ENCODE assay signal across 13 mouse cellular contexts in genomic region chr9:75846010-75846409, GRCm38 (mm10).
"Had no signal": no experiment of that assay in that cellular context is flagged by ENCODE, and none has a peak within 500 bp of the region (broad histone marks: within the 10 kb centered on the region; RNA-seq: fewer than 3 reads in every experiment).

No protein-coding gene starts in this region.

- H3K27ac ChIP-seq: limb, embryonic 12.5 days; liver, embryonic 13.5 days; neural tube, embryonic 12.5 days; stomach, embryonic 15.5 days had no signal

- H3K4me2 ChIP-seq: limb, embryonic 12.5 days; liver, embryonic 13.5 days; neural tube, embryonic 12.5 days; stomach, embryonic 15.5 days had no signal

- H3K4me1 ChIP-seq: liver, embryonic 13.5 days; neural tube, embryonic 12.5 days; stomach, embryonic 15.5 days had no signal

- H3K27me3 ChIP-seq: limb, embryonic 12.5 days; liver, embryonic 13.5 days; neural tube, embryonic 12.5 days; stomach, embryonic 15.5 days had no signal

- ATAC-seq: intestine, embryonic 16.5 days had no signal

- H3K9me3 ChIP-seq: limb, embryonic 12.5 days; liver, embryonic 13.5 days; neural tube, embryonic 12.5 days; stomach, embryonic 15.5 days had no signal

- DNase-seq: layer of hippocampus, adult 9-11 months; liver; liver, embryonic 13.5 days; lung, adult 18-20 months; lung, postnatal 36 days; midbrain, embryonic 14.5 days; spleen, adult 18-20 months; thymus, adult 2 months; thymus, postnatal 25 days had no signal

- H3K4me3 ChIP-seq: limb, embryonic 12.5 days; liver, embryonic 13.5 days; neural tube, embryonic 12.5 days; stomach, embryonic 15.5 days had no signal

- H3K36me3 ChIP-seq: limb, embryonic 12.5 days; liver, embryonic 13.5 days; neural tube, embryonic 12.5 days; stomach, embryonic 15.5 days had no signal

- H3K9ac ChIP-seq: limb, embryonic 12.5 days; liver, embryonic 13.5 days; neural tube, embryonic 12.5 days; stomach, embryonic 15.5 days had no signal
